Mouse (Mus musculus): ENCODE data around the gene Tmem160.

DNA sequence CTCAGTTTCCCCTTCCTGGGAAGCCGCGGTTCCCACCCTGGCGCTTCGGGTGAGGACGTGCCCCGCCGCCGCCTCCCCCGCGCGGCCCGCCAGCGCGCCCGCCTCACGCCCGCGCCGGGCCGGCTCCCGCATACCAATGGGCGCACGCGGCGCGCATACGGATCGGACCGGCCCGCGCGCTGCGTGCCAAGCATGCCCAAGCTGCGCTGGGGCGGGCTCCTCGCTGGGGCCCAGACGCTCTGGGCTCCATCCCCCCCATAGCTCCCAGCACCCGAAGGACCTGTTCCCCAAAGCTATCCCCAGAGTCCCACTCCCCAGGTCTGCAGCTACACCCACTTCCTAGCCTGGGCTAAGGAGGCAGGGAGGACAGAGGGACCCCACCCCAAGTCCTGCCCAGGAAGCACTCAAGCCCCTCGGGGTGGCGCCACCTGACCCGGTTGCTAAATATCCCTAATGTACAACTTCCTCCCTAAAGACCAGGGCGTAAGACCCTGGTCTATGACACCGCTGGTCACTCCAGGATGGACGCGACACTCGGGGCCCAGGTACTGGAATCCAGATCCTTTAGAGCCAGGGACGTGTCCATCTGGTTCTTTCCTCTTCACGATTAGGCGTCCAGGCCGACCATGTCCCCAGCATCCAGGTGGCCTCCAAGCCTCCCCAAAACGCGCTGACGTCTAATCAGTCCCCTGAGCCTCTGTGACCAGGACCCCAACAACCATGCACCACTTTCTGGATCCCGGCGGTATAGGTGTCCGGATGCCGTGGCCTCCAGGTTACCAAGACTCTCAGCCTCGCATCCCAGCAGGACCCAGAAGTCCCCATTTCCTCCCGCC lies 23.4 kb downstream of the Tmem160 start:
- TF ChIP-seq EP300 (IDR thresholded peaks at IDR 0.05; ENCODE audit: low read depth) = no peak
- TF ChIP-seq CTCF (IDR thresholded peaks at IDR 0.05; ENCODE audit: low read depth) = no peak

All from liver, postnatal 0 days (tissue).